Mouse (Mus musculus) CD4-positive, CD25-positive, alpha-beta regulatory T cell, adult 2 months (primary cell): ENCODE results near the gene Pawr.

Source experiments
- DNase-seq: peaks from one replicate; pipeline ENCODE4 v3.0.0-alpha.2; 2012; ENCODE audit warnings: low read depth, low spot score

Gene Pawr

GRCm38 (mm10) chr10:108355392-108355775 is 23.5 kb downstream of the Pawr start:
- no peak for DNase-seq

GRCm38 (mm10) chr10:108356601-108357187 is 24.8 kb downstream of the Pawr start:
- DNase-seq = no peak

- DNase-seq = no peak
These were observed 28.1 kb downstream of the Pawr start for GRCm38 (mm10) chr10:108359974-108360373.

DNA sequence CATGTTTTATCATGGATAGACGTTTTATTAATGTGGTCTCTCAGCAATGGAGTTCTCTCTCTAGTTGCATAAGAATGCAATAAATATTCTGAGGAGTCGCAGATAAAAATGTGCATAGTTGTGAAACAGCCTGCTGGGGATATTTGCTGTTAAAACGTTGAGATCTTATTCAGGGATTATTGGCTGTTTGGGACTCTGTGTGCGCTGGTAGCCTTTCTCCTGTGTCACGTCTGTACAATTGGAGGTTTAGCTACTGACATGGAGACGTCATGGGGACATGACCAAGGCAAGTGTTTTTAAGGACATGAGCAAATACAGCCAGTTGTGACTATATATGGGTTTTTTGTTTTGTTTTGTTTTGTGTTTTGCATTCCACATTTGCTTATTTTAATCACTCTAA is 28.9 kb downstream of the Pawr start:
- DNase-seq = no peak

DNA sequence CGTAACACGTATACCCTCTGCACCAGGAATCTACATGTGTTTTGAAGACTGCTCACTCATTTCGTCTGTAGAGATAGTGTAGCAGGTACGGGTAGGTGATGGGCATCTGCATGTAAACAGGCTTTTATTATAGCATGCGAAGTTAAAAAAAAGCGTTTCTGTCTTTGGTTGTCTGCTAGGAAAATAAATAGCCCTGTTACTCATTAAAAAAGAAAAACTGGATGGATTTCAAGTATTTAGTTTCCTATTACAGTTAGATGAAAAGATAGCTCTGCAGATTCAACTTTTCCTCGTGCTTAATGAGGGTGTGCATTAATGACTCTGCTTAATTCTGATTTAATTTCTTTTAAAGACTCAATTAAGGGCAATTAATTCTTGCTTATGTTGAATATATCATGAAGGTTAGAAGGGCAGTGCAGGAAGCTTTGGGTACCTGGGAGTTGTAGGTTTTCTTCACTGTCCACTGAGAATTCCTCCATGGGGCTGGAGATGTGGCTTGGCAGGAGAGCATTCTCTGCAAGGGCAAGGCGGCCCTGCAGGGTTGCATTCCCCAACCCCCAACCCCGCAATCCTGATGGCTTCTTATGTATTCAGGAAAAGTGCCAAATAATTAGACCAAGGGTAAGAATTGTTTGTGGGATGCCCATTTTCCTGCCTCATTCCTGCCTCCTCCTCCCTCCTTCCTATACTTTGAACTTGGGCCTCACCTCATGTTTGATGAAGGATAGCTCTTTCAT is 29.7 kb downstream of the Pawr start:
- no peak for DNase-seq

DNA sequence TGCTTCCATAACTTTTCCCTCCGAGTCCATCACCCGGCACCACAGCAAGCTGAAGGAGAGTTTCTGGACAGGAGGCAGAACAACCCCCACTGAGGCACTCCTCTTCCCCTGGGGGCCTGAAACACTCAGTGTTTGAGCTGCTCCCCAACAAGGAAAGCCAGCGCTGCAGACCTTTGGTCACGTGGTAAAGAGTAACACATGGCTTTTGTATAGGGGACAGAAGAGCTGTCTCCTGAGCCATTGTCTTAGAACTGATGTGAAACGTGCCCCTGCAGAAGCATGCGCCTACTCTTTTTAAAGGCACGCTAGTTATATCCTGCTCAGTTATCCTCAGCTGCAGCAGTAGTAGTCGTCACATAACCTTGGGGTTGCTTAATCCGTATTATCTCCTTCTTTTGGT is 32.0 kb downstream of the Pawr start:
- DNase-seq = no peak

DNA sequence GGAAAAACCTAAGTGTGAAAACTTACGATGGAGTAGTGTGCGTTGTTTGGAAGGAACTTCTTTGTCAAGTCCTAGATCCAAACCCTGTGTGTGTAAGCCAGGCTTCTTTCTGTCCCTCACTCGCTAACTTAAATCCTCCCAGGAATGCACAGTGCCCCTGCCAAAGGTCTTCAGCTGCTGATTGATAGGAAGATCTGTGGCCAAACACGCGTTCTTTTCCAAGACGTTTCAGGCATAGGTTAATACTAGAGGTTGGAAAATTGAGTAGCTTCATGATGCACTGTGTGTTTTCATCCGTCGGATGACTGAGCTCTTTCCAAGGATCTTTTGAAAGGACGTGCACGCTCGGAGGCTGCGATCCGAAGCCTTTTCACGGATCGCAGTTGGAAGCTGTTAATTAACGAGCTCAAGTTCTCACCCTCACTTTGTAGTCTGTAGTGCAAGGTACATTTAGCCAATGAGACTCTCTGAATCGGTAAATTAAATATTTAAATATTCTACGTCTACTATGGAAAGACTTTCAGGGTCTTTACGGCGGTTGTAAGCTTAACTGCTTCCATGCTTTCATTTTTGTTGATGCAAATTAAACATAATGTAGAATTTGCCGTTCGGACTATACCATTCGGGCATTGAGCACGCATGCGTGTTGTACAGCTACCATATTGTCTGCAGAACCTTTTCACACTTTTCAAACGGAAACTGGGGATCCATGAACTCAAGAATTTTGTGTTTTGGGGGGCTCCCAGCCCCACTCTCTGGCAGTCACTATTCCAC is 33.2 kb downstream of the Pawr start:
- no peak for DNase-seq

DNA sequence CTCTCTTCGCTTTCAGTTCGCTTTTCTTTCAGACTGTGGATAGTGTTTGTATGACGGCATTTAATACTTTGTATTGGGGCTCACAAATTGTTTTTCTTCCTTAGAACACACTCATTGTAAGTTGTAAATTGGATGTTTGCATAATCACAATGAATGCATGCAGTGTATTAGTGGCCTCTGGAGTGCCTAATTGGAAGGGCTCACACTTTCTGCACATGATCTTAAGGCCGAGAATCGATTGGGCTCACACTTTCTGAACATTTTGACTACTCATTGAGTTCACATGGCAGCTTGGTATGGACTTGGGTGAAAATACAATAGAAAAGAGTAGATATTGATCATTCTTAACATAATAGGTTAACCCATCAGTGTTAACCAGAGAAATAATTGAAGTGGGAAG is 34.3 kb downstream of the Pawr start:
- no peak for DNase-seq

- DNase-seq = no peak
These were observed 36.4 kb downstream of the Pawr start for GRCm38 (mm10) chr10:108368358-108368757.

- no peak for DNase-seq
These were observed 40.3 kb downstream of the Pawr start for GRCm38 (mm10) chr10:108372258-108372657.

GRCm38 (mm10) chr10:108372858-108373257 is 40.9 kb downstream of the Pawr start:
- no peak for DNase-seq

GRCm38 (mm10) chr10:108375796-108376195 is 43.9 kb downstream of the Pawr start:
- DNase-seq = no peak

- no peak for DNase-seq
These were observed 44.4 kb downstream of the Pawr start for GRCm38 (mm10) chr10:108376366-108376765.

DNA sequence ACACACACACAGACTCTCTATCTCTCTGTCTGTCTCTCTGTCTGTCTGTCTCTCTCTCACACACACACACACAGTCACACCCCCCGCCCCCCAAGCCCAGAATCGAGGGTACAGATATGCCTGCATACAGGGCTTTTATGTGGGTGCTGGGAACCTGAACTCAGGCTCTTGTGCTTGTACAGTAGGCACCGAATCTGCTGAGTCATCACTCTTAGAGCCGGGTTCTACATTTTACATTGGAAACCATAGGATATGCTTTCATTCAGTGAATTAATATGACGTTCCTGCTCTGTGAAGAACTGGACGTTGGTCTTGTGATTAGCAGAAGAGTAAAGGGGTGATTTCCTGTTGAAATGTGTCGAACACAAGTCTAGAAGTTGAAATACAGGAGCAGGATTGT is 45.4 kb downstream of the Pawr start:
- DNase-seq = no peak

GRCm38 (mm10) chr10:108378062-108378461 is 46.1 kb downstream of the Pawr start:
- no peak for DNase-seq

DNA sequence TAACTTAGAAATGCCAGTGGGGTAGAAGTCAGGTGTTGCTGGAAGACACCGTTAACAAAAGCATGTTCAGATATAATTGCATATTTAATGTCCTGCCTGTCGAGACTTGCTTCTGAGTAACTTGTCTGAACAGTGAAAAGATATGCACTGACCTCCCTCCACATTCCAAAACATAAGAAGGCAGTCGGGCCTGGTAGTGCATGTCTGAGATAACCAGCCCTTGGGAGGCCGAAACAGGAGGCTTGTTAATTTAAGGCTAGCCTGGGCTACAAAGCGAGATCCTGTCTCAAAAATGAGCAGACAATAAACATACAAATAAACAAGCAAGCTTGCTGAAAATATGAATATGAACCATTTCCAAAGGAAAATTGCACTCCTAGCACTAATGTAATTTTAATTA is 46.6 kb downstream of the Pawr start:
- DNase-seq = no peak

DNA sequence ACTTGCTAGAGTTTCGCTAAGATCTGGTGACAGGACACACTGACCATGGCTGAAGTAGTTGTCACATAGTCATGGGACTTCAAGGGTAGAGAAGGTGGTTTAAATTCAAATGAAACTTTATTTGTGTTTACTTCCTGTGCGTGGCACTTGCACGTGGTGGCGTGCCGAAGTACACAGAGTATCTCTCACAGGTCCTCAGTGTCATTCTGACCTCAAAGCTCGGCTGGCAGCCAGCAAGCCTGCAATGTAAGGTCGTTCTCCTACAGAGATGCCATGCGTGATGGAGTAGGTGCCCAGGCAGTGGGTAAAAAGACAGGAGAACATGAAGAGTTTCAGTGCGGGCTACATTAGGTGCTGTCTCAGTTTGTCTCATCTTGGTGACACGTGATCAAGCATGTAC is 48.8 kb downstream of the Pawr start:
- no peak for DNase-seq

- no peak for DNase-seq
These were observed 52.3 kb downstream of the Pawr start for GRCm38 (mm10) chr10:108384153-108384769.

DNA sequence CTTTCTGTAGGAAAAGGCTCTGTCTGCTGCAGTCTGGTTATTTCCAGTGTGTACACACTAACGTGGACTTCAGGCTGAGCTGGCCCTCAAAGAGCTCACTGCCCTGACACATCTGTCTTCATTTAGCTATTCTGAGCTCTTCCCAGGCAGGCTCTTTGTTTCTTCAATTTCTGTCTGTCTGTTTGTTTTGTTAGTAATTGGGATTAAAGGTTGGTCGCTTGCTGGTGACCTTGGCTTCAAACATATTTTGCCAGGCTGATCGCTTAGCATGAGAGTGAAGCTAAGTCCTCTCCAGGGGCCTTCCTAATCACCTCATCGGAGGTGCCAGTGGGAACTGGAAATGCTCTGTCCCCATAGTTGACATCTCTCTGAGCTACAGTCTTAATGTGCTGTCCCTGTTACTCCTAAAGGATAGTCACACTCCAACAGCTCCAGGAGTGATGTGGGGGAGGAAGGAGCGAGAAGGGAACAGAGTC is 53.6 kb downstream of the Pawr start:
- DNase-seq = no peak

GRCm38 (mm10) chr10:108388410-108388915 is 56.5 kb downstream of the Pawr start:
- no peak for DNase-seq

- DNase-seq = no peak
These were observed 57.4 kb downstream of the Pawr start for GRCm38 (mm10) chr10:108389178-108389926.
